Mouse (Mus musculus): ENCODE measurements around the gene Mark2.
"Not testable (repeated sequence)": the region's sequence is repeated elsewhere in the genome, so short reads cannot be mapped to it uniquely, and the experiment has no call there.

Mark2 gene

GRCm38 (mm10) chr19:7341512-7342397 is at the start of gene Mark2:
TSS of gene Mark2 (minus strand) at chr19:7341860.
- peak; percentile 100 for DNase-seq (ENCODE audit: low read depth, low spot score)

- no peak for DNase-seq (ENCODE audit: low read depth, low spot score)
Observed at GRCm38 (mm10) chr19:7388488-7388887, 46.8 kb upstream of the Mark2 start.

GRCm38 (mm10) chr19:7386042-7386441 is 44.4 kb upstream of the Mark2 start:
- no peak for DNase-seq (ENCODE audit: low read depth, low spot score)

- peak; percentile 91 for DNase-seq (ENCODE audit: low read depth, low spot score)
Observed at GRCm38 (mm10) chr19:7382903-7383865, 41.5 kb upstream of the Mark2 start, which contains the start of gene Spindoc. TSS of gene Spindoc (minus strand) at chr19:7382994.

- DNase-seq (ENCODE audit: low read depth, low spot score) = peak; percentile 63
Observed at GRCm38 (mm10) chr19:7382248-7382902, 40.7 kb upstream of the Mark2 start.

GRCm38 (mm10) chr19:7381906-7382247 is 40.2 kb upstream of the Mark2 start:
- DNase-seq (ENCODE audit: low read depth, low spot score) = no peak

- DNase-seq (ENCODE audit: low read depth, low spot score) = no peak
Observed at GRCm38 (mm10) chr19:7377639-7378038, 36.0 kb upstream of the Mark2 start.

- DNase-seq (ENCODE audit: low read depth, low spot score) = no peak
Observed at GRCm38 (mm10) chr19:7374491-7374890, 32.8 kb upstream of the Mark2 start.

- not testable (repeated sequence) for DNase-seq (ENCODE audit: low read depth, low spot score)
Observed at GRCm38 (mm10) chr19:7369469-7369868, 27.8 kb upstream of the Mark2 start.

- no peak for DNase-seq (ENCODE audit: low read depth, low spot score)
Observed at GRCm38 (mm10) chr19:7353636-7354035, 12.0 kb upstream of the Mark2 start.

GRCm38 (mm10) chr19:7352809-7353495 is 11.3 kb upstream of the Mark2 start:
- DNase-seq (ENCODE audit: low read depth, low spot score) = no peak

- DNase-seq (ENCODE audit: low read depth, low spot score) = no peak
Observed at GRCm38 (mm10) chr19:7349993-7350392, 8.3 kb upstream of the Mark2 start.

- peak; percentile 58 for DNase-seq (ENCODE audit: low read depth, low spot score)
Observed at GRCm38 (mm10) chr19:7345235-7345755, 3.6 kb upstream of the Mark2 start.

GRCm38 (mm10) chr19:7342646-7343045 is 986 bp upstream of the Mark2 start:
- DNase-seq (ENCODE audit: low read depth, low spot score) = no peak

GRCm38 (mm10) chr19:7340780-7341475 is 732 bp downstream of the Mark2 start:
- no peak for DNase-seq (ENCODE audit: low read depth, low spot score)

- DNase-seq (ENCODE audit: low read depth, low spot score) = no peak
Observed at GRCm38 (mm10) chr19:7340371-7340779, 1.3 kb downstream of the Mark2 start.

GRCm38 (mm10) chr19:7339867-7340266 is 1.8 kb downstream of the Mark2 start:
- DNase-seq (ENCODE audit: low read depth, low spot score) = no peak

GRCm38 (mm10) chr19:7339026-7339425 is 2.6 kb downstream of the Mark2 start:
- no peak for DNase-seq (ENCODE audit: low read depth, low spot score)

GRCm38 (mm10) chr19:7337781-7338342 is 3.8 kb downstream of the Mark2 start:
- DNase-seq (ENCODE audit: low read depth, low spot score) = no peak

- no peak for DNase-seq (ENCODE audit: low read depth, low spot score)
Observed at GRCm38 (mm10) chr19:7335656-7336055, 6.0 kb downstream of the Mark2 start.

Measured in forelimb bud, embryonic 11.5 days (tissue).